Mouse (Mus musculus) cerebellum, adult 2 months (tissue): ENCODE measurements around the gene Slc5a4b.

Experiments
- CTCF ChIP-seq: fragments of 200-500 bp; IDR thresholded peaks from 2 replicates; pipeline ENCODE4 v1.5.1; 2011; ENCODE audit warnings: low read depth, mild to moderate bottlenecking, control low read depth, low read length, moderate library complexity, borderline replicate concordance; ENCODE audit not compliant: insufficient read depth
- POLR2A ChIP-seq: fragments of 200-500 bp; IDR thresholded peaks from 2 replicates; pipeline ENCODE4 v1.6.1; 2011; ENCODE audit warnings: low read length, control low read depth, borderline replicate concordance; ENCODE audit not compliant: insufficient read depth

DNA sequence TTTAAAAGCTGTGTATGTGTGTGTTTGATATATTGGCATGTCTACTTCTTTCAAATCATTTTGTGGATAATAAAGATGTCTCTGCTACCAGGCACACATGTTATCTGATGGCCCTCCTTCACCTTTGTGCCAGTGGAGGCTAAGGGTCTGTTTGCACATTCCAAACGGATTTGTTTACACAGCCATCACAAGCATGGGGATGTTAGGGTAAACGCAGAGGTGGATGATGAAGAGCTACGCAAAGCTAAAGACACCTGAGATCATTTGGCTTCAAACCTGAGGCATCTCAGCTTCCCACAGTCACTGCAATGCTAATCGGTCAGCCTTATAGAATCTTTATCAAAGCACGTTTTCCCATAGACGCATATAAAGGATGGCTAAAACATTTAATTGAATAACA, 61.8 kb downstream of the Slc5a4b start:
- TF ChIP-seq POLR2A (no peak), CTCF (no peak)
